Mouse (Mus musculus) ES-E14 (cell line): Measurements from ENCODE around the gene Heg1.

Experiments used
- HCFC1 ChIP-seq: IDR thresholded peaks from 2 replicates; pipeline ENCODE4 v1.6.1; 2012; ENCODE audit warnings: low read length, inconsistent platforms, borderline replicate concordance; ENCODE audit not compliant: insufficient read depth
- ZC3H11A ChIP-seq: IDR thresholded peaks from 2 replicates; pipeline ENCODE4 v1.6.1; 2012; ENCODE audit warnings: low read depth, mild to moderate bottlenecking, inconsistent platforms, low read length, borderline replicate concordance

DNA sequence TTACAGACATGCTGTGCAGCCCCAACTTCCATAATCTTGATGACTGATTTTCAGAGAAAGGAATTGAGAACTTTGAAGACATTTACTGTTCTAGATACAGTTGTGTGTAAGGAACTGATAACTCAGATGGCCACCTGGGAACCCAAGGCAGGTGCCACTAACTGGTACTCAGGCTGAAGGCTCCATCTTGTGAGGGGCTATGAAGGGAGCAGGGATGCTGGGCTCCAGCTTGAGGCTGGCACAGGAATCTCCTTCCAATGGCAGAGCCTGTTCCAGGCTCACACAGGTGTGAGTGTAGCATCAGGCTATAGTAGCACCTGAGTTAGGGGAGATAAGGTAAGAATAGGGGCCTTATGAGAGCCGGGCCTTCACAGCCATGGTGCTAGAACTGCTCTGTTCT, 1.9 kb downstream of the Heg1 start:
- TF ChIP-seq ZC3H11A, result no peak
- TF ChIP-seq HCFC1, result no peak
